Comparison of ENCODE assay signal across 7 mouse cellular contexts in the genomic region with DNA sequence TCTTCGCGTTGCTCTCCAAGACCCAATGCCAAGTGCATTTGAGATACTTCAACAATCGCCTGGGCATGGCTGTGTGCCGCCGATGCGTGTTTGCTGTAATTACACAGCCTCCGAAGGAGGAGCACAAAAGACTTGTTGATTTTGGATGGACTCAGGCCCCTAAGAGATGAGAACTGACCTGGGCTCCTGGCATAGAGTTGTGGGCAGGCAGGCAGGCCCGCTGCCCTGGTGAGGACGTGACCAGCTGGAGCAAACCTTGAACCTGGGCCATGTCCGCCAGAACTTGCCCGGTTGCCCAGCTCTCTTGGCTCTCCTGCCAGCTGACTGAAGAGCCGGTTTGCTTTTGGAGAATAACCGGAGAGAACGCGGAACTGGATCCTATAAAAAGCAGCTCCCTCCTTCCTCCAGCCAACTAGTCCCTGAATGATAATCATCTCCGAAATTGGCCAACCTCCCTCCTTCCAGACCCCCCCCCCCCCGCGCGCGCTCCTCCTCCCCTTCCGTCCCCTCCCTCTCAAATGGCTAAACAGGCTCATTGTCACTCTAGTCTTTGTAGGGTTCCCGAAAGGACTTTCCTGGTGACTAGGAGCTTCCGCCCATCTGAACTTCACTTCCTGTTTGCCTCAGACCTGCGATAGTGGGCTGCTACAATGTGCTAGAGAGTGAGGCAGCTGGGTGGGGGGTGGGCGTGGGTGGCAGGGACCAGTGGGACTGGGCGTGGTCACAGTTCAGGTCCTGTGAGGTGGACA.
DNase-seq lines count a peak whose midpoint lies in the region; ATAC-seq and TF ChIP-seq lines count a peak whose summit lies in the region.

No protein-coding gene starts in this region.

- WGBS in cerebellum, adult 2 months, result 9% methylated on average over 26 of the region's 26 CpGs
- WGBS in heart, embryonic 14.5 days, result 66% methylated on average over 26 of the region's 26 CpGs

- H3K9ac ChIP-seq in heart, embryonic 14.5 days (ENCODE audit: low read length), result no peak overlapping the region

- TF ChIP-seq POLR2A in cerebellum, adult 2 months (IDR thresholded peaks at IDR 0.05; ENCODE audit: borderline replicate concordance, insufficient read depth, low read length), result no peak

- no peaks in the 10 kb centered on the region for H3K9me3 ChIP-seq in heart, embryonic 14.5 days (ENCODE audit: control insufficient read depth, low read length)

- H3K27me3 ChIP-seq in cerebellum, adult 2 months (ENCODE audit: control insufficient read depth, insufficient read depth, low read length), result no peaks in the 10 kb centered on the region
- peaks cover 39% of the 10 kb centered on the region for H3K27me3 ChIP-seq in heart, embryonic 14.5 days (ENCODE audit: control insufficient read depth, insufficient read depth, low read length)

- H3K4me2 ChIP-seq in heart, embryonic 14.5 days (ENCODE audit: low read length), result peak overlapping the region; percentile 11; the same call in 1 of the 2 replicates

- TF ChIP-seq CTCF in cerebellum, adult 2 months (IDR thresholded peaks at IDR 0.05; ENCODE audit: borderline replicate concordance, insufficient read depth, low read depth, low read length), result no peak

- H3K4me3 ChIP-seq in cerebellum, adult 2 months (replicated peaks; ENCODE audit: insufficient read depth, low read depth, low read length), result peak overlapping the region; percentile 28
- no peak overlapping the region for H3K4me3 ChIP-seq in heart, embryonic 14.5 days (ENCODE audit: control insufficient read depth in 1 of 2, insufficient read depth in 1 of 2, low read depth in 1 of 2, low read length in 2 of 2)

- peaks cover 15% of the 10 kb centered on the region for H3K4me1 ChIP-seq in cerebellum, adult 2 months (ENCODE audit: control insufficient read depth, insufficient read depth, low read length)
- H3K4me1 ChIP-seq in heart, embryonic 14.5 days (ENCODE audit: control insufficient read depth in 2 of 2, insufficient read depth in 2 of 2, low read length in 2 of 2), result peaks cover 0 to 5% of the 10 kb centered on the region in 2 experiments; a peak in 1 of 4 replicates

- DNase-seq in right cerebral cortex, adult 18-20 months, result peak; percentile 17
- no peak for DNase-seq in right cerebral cortex, postnatal 36 days (ENCODE audit: low spot score in 2 of 2)
- DNase-seq in cerebellum, adult 2 months, result peak; percentile 89 to 93
- DNase-seq in layer of hippocampus, postnatal 10 days (ENCODE audit: low spot score in 2 of 2), result peak; percentile 60 to 74
- DNase-seq in right cerebral cortex, postnatal 25 days, result peak; percentile 18
- no peak for DNase-seq in embryo, embryonic 10.5 days (ENCODE audit: low spot score)

- H3K36me3 ChIP-seq in heart, embryonic 14.5 days (ENCODE audit: control insufficient read depth, insufficient read depth, low read length), result no peaks in the 10 kb centered on the region

- no peak for ATAC-seq in heart, embryonic 14.5 days (ENCODE audit: insufficient number of reproducible peaks, insufficient read depth, low FRiP score, low read depth)

- no peak overlapping the region for H3K27ac ChIP-seq in cerebellum, adult 2 months (ENCODE audit: insufficient read depth, low read length)
- H3K27ac ChIP-seq in heart, embryonic 14.5 days (replicated peaks in 1 of 2; ENCODE audit: control insufficient read depth in 1 of 2, insufficient read depth in 1 of 2, low read depth in 2 of 2, low read length in 2 of 2), result no peak overlapping the region

Comparison
In these comparisons a context has a peak if more than half of its experiments do, and no peak if none do; other contexts are left out.
1. DNase-seq: peak in right cerebral cortex, adult 18-20 months (single experiment), cerebellum, adult 2 months (2 of 2), layer of hippocampus, postnatal 10 days (2 of 2) and right cerebral cortex, postnatal 25 days (single experiment); none in right cerebral cortex, postnatal 36 days (0 of 2) and embryo, embryonic 10.5 days (single experiment).